Mouse (Mus musculus): ENCODE measurements around the gene Arhgef19.

Gene Arhgef19

DNA sequence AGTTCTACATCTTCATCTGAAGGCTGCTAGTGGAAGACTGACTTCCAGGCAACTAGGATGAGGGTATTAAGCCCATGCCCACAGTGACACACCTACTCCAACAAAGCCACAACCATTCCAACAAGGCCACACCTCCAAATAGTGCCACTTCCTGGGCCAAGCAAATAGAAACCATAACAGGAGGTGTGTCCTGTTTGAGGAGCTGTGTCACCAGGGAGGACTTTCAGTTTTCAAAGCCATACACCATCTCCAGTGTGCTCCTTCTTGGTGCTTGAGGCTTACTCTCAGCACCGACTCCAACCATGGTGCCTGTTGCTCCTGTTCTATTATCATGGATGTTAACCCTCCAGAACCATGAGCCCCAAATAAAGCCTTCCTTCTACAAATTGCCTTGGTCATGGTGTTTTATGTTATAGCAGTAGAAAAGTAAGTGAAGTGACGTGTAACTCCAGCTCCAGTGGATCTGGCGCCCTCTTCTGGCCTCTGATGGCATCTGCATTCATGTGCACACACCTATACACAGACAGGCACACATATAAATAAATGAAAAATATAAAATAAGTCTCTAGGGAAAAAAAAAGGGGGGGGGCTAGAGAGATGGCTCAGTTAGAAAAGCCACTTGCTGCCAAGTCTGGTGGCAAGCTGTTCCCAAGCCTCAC lies 26.8 kb downstream of the Arhgef19 start:
- DNase-seq (ENCODE audit: low spot score in 2 of 2), result no peak

DNA sequence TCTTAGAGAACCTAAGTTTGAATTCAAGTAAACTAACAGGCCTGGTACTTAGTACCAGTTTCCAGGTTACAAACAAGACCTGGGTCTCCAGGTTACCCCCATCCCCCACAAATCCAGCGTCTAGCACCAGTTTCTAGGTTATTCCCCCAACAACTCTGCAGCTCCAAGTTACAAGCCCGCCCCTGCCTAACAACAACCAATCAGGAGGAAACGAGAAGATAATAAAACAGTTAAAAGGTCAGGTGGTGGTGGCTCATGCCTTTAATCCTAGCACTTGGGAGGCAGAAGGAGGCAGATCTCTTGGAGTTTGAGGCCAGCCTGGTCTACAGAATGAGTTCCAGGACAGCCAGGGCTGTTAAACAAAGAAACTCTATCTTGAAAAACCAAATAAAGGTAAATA lies 28.0 kb downstream of the Arhgef19 start:
- no peak for DNase-seq (ENCODE audit: low spot score in 2 of 2)

DNA sequence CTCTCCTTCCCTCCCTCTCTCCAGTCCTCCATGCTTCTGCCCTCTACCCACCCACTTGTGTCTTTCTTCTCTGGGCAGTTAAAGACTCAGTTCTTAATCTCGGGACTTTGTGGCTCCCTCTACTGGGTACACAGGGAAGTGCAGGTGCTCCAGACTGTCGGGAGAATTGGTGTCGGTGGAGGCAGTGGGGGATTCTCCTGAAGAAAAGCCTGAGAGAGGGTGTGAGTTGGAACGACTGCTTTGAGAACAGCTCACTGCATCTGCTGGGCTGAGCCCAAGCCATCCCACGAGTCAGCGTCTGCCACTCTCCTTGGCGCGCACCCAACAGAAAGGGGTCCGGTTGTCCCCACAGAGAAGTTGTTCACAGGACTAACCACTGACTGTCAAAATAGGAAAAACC lies 28.5 kb downstream of the Arhgef19 start:
- peak; percentile 65 to 68 for DNase-seq (ENCODE audit: low spot score in 2 of 2)

DNA sequence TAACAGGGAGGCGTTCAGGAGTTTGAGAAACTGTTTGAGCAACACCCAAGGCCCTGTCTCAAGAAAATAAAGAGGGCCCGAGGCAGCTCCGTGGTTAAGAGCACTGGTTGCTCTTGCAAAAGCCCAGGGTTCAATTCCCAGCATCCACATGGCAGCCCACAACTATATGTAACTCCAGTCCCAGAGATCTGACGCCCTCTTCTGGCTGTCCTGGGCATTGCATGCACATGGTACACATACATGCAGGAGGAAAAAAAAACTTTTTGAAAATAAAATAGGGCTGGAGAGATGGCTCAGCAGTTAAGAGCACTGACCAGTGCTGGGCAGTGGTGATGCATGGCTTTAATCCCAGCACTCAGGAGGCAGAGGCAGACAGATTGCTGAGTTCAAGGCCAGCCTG lies 29.1 kb downstream of the Arhgef19 start:
- DNase-seq (ENCODE audit: low spot score in 2 of 2), result no peak

DNA sequence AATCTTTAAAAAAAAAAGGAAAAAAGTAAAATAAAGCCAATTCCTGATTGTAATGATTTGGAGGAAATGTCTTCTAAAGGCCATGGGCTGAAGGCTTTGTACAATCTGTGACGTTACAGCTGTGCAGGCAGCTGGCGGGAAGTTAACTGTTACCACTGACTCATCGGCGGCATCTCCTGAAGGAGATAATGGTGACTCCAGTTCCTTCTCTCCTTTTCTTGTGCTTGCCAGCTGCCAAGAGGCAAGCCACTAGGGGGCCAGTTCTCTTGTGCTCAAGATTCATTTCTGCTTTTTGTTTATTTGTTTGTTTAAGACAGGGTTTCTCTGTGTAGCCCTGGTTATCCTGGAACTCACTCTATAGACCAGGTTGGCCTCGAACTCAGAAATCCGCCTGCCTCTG lies 29.8 kb downstream of the Arhgef19 start:
- no peak for DNase-seq (ENCODE audit: low spot score in 2 of 2)

DNA sequence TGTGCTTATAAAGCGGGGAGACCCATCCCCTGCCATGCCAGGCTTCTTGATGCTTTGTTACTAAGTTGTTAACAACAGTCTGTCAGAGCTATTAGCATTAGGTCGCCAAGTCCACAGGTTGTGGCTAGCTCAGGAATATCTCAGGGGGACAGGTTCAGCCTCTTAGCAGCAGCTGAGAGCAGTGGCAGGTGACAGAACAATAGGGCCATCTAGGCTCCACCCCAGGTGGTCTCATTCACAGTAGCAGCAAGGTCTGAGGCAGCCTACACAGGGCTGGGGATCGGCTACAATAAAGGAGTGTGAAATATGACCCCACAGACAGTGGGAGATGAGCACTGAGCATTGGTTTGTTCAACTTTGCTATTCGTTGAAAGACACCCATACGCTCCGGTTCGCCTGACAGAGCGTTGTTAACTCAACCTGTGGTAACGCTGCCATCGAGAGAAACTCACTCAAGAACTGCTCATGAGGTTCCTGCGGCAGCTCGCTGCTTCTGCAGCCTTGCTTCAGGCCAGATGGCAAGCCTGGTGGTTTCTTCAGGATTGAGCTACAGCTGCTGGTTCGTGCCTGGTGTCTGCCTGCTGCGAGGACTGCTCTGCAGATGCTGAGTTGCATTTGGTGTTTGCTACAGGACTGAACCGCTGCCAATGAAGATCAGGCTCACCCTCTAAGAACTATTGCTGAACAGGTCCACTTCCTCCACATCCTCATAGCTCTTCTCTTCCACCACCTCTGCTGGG lies 31.1 kb downstream of the Arhgef19 start:
- no peak for DNase-seq (ENCODE audit: low spot score in 2 of 2)

DNA sequence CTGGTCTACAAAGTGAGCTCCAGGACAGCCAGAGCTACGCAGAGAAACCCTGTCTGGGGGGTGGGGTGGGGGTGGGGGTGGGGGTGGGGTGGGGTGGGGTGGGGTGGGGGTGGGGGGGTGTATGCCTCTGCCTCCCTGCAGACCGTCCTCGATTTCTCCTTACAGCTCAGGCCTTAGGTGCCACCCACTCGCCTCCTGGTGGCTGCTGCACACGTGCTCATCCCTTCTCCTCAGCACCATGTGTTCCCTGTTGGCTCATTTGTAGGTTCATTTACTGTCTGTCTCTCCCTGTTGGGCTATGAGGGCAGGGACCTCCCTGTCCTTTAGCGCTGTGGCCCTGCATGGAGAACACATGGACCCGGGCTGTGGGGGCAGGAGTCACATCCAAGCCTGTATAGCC lies 31.9 kb downstream of the Arhgef19 start:
- DNase-seq (ENCODE audit: low spot score in 2 of 2), result no peak

DNA sequence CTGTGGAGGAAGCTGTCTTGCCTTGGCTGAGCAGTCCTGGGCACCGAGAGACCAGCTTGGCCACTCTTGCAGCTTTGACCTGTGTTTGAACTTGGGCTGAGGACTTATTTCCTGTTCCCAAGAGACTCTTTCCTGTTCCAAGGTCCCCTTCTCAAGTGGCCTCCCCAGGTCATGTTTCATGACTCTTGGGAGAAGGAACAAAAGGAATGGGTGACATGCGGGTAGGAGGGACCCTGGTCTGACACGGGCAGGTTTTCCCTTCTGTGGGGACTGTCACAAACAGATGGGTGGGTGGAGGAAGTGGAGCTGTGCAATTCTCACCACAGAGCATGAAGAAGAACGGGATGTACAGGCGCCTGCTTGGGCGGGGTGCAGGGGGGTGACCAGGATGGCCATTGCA lies 32.4 kb downstream of the Arhgef19 start:
- no peak for DNase-seq (ENCODE audit: low spot score in 2 of 2)

DNA sequence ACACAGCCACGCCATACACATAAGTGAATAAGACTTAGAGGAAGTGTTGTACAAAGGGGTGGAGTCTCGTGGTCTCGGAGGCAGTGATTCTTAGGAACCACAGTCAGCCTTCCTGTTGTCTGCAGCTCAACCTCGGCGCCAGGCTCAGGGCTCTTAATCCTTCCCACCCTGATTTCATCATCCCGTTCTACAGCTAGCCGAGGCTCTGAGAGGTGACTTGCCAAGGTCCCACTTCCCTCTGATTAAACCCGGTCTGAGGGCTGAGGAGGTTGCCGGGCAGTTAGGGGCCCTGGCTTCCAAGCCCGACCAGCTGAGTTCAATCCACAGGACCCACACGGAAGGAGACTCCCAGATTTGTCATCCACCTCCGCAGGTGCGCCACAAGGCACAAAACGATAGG lies 33.6 kb downstream of the Arhgef19 start:
- no peak for DNase-seq (ENCODE audit: low spot score in 2 of 2)

DNA sequence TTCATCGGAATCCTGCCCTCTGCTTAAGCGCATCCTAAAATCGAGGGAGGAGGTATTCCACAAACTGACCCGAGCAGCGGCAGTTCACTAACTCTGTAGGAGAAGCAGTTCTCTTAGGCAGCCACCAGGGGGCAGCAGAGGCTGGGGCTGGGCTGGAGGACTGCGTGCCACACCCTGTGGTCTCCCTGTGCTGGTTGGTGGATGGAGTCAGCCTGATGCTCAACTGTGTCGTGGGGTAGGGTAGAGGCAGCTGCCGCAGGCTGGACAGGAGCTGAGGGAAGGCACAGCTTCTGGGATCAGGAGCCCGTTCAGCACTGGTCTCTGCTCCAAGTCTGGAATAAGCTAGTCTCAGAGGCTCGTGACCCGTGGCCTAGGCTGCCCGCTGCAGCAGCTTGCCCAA lies 34.0 kb downstream of the Arhgef19 start:
- peak; percentile 21 to 42 for DNase-seq (ENCODE audit: low spot score in 2 of 2)

DNA sequence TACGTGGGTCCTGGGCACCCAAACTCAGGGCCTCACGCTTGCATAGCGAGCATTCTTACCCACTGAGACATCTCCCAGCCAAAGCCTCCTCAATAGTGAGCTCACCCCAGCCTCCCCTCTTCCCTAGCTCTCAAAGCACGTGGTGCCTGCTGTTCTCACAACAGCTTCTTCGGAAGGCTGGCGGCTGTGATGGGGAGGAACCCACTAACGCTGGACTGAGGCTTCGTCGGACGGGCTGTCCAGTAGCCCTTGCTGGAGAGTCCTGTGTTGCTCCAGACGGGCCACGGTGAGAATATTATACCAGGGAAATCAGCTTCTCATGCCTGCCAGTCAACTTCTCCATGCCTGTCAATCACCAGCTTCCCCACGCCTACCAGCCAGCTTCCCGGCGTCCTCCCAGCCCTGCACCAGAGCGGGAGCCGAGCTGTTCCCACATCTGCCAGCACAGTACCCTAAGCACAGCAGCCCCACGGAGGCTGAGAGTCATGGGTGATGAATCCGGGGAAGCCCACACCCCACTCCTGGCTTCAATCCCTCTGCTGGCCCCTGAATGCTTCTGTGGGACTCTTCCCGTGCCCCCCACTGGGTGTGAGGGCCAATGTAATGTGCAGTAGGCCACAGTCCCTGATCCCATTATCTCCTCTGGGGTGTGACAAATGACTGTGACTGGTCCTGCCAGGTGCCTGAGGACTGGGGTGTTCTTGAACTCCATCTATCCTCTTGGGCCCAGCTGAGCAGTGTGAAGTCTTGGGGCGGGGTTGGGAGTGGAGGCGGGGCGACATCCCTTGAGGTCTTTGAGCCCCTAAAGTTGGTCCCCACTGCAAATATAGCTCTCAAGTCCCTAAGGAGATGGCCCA lies 35.4 kb downstream of the Arhgef19 start:
- DNase-seq (ENCODE audit: low spot score in 2 of 2), result no peak

DNA sequence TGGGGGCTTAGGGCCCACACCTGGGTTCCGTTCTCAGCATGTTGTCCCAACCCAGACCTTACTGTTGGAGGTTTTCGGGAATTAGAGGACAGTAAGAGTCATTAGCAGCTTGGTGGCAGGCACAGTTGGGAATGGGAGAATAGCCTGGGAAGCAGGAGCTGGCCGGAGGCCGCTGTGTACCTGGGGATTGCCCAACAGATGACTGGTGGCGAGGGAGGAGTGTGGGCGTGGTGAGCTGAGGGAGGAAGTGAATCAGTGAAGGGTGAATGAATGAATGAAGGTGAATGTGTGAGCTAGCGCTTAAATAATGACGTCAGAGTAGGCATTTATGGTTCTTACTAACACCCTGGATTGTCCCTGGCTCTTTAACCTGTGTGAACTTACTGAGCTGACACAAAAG lies 37.9 kb downstream of the Arhgef19 start:
- no peak for DNase-seq (ENCODE audit: low spot score in 2 of 2)

DNA sequence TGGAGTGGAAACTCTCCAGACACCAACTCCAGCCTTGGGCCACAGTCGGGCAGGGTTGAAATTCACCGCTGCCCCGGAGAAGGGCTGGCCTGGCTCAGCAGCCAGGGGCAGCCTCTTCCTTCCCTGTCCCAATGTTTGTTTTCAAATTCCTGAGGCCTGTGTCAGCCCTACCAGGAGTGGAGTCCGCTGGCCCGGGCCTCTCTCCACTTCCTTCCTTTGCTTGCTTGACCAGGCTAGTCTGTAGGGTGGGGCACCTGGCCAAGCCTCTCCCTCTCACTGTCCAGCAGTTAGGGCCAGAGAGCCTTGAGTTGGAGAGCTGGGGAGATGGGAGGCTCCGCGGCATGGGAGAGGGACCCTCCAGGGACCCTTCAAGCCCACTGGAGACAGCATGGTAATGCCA lies 38.9 kb downstream of the Arhgef19 start:
- DNase-seq (ENCODE audit: low spot score in 2 of 2), result no peak

DNA sequence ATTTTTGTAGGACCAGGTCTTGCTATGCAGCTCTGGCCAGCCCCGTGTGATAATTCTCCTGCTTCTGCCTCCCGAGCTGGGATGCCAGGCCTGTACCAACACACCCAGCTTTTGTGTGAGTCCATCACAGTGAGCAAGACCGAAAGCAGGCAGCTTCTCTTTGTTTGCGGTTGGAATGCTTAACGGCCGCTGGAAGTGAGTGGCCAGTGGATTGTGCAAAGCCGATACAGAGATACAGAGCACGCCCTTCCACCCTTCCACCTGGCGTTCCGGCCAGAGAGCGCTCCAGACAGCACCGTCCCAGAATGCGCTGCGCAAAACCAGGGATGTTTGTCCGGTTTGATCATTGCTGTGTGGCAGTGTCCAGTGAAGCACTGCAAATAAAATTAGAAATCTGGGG lies 40.0 kb downstream of the Arhgef19 start:
- DNase-seq (ENCODE audit: low spot score in 2 of 2), result no peak

DNA sequence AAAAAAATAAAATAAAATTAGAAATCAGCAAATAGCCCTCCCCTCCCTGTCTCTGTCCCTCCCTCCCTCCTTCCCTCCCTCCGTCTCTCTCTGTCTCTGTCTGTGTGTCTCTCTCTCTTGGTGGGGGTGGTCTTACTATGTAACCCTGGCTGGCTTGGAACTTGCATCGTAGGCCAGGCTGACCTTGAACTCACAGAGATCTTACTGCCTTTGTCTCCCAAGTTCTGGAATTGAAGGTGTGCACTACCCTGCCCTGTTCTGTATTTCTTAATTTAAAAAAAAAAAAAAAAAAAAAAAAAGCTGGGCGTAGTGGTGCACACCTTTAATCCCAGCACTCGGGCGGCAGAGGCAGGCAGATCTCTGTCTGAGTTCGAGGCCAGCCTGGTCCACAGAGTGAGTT lies 40.5 kb downstream of the Arhgef19 start:
- DNase-seq (ENCODE audit: low spot score in 2 of 2), result no peak

DNA sequence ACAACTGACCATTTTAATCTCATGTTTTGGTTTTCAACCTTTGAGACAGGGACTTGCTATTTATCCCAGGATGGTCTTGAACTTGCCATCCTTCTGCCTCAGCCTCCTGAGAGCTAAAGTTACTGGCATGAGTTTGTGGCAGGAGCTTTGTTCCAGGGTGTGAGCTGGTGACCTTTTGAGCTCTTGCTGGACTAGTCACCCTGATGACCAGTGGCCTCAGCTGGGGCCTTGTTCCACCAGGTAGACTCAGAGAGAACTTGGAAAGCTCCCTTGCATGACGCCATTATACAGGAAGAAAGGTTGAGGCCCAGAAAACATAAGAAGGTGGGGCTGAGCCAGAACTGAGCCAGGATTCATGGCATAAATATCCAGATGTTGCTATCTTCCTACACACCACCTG lies 41.2 kb downstream of the Arhgef19 start:
- DNase-seq (ENCODE audit: low spot score in 2 of 2), result no peak

DNA sequence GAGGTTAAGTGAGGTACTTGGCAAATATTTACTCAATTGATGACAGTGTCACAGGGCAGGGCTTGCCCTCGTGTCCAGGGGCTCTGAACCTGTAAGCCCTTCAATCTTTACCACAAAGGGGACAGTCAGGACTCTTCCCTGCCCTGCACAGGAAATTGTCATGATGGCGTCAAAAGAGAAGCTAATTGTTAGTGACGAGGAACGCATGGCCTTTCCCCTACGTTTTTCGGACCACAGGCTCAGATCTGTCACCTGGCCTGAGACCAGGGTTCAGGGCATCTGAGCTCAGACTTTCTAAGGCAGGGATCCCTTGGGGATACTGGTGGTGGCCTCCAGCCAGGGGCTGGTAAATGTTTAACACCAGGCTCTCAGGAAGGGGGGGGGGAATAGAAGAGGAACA lies 41.9 kb downstream of the Arhgef19 start:
- no peak for DNase-seq (ENCODE audit: low spot score in 2 of 2)

DNA sequence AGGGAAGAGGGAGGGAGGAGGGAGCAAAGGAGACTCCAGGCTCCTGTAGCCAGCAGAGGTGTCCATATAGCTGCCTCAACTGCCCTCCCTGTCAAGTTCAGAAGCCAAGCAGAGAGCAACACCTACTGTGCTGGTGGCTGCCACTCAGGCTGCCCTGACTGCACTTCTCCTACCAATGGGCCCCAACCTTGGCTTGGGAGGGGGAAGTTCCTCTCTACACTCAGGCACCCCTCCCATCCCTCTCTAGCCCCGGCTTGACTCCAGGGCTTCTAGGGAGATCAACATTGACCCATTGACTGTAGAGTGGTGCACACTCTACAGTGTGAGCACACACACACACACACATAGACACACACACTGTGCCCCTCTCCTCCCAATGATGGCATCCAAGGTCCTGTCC lies 42.3 kb downstream of the Arhgef19 start:
- no peak for DNase-seq (ENCODE audit: low spot score in 2 of 2)

DNA sequence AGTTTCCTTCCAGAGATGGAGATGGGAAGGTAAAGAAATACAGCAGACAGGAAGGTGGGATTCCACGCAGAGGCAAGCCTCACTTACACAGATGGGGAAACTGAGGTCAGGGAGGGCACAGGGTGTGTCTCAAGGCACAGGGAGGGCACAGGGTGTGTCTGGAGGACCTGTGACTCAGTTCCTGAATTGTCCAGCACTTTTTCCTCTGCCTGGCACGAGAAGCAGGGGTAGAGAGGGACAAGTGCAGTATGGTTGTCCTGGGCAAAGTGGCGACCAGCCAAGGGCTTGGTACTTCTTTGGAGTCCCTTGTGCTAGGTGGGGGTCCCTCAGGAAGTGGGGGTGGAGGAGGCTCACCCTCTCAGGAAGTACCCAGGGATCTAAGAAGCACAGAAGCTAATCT lies 42.8 kb downstream of the Arhgef19 start:
- DNase-seq (ENCODE audit: low spot score in 2 of 2), result no peak

DNA sequence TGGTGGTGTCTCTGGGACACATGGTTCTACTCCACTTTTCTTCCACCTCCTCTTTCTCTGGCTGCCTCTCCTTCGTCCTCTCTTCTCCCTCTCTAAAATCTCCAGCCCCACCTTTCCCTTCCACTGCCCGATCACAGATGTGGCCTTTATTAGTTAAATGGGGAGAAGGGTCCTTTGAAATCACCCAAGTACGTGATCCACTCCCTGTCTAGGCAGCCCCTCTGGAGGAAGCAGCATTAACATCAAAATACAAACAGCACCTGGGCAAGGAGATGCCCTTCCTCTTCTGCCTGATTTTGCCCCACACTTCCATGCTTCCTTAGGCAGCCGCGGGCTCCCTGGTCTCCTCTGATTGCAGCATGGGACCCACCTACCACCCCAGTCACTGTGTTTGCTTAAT lies 43.3 kb downstream of the Arhgef19 start:
- no peak for DNase-seq (ENCODE audit: low spot score in 2 of 2)

DNA sequence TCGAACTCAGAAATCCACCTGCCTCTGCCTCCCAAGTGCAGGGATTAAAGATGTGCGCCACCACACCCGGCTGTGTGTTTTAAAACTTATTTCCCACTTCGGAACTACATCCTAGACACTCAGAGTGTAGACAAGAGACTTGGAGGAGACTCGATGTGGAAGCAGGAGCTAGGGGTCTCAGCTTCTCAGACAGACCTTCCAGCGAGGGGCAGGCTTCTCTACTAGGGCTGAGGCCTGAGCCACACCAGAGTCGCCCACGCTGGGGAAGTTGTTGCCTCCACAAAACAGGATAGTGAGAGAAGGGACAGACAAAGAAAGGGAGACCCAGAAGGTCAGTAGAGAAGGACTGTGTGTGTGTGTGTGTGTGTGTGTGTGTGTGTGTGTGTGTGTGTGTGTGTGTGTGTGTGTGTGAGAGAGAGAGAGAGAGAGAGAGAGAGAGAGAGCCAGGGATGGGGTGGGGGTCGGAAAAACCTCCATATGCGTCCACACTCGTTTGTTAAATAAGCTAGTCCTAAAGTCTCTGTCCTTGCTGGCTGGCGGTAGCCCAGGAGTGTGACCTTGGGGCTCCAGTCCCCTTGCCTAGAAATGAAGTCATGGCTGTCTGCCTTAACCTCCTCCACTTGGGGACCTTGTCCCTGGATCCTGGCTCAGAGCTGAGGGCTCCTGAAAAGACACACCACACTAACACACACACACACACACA lies 44.0 kb downstream of the Arhgef19 start:
- no peak for DNase-seq (ENCODE audit: low spot score in 2 of 2)

DNA sequence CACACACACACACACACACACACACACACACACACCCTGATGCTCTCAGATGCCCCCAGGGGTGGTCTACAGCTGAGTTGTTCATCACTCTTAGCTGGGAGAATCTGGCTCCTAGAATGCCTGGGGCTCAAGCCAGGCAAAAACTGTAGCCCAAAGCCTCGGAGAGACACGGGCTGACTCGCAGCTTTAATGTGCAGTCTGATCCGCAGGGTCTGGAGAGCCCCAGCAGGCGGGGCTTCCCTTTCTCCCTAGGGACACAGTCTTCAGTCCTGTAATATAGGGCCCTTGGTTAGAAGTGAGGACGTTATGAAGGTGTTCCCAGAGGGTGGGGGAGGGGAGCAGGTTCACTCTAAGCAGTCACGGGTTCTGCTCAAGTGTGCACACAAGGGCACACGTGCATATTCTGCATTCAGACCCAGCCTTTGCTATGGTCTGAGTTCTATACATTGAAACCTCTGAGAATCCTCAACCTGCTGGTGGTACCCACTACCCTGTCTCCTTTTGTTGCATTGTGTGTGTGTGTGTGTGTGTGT lies 44.6 kb downstream of the Arhgef19 start:
- DNase-seq (ENCODE audit: low spot score in 2 of 2), result no peak
